Mouse (Mus musculus): ENCODE measurements around the gene Nme4. TPM values are rescaled to one million over a fixed set of nuclear protein-coding genes. Genes with fewer than 3 reads are reported as not detected.

Nme4 gene
- total and polyA plus RNA-seq, 3 experiments = 0.46 to 0.56 (median 0.47) TPM

- Histone ChIP-seq H3K4me3 (replicated peaks in 1 of 3; ENCODE audit: low read depth in 2 of 3, low read length in 2 of 3, poor library complexity in 1 of 3) (no peak overlapping the region), H3K4me2 (ENCODE audit: insufficient read depth, low read depth, poor library complexity, severe bottlenecking) (no peak overlapping the region), H3K79me2 (replicated peaks; ENCODE audit: control insufficient read depth, extremely low read depth, insufficient read depth, poor library complexity, severe bottlenecking) (no peaks in the 10 kb centered on the region), H3K9me3 (replicated peaks; ENCODE audit: low read length) (no peaks in the 10 kb centered on the region), H3K36me3 (replicated peaks in 1 of 2; ENCODE audit: control insufficient read depth in 1 of 2, insufficient read depth in 1 of 2, low read length in 1 of 2) (no peaks in the 10 kb centered on the region), H3K27ac (ENCODE audit: insufficient read depth, low read depth) (no peak overlapping the region), H3K9ac (ENCODE audit: insufficient read depth, low read depth) (no peak overlapping the region), H3K27me3 (replicated peaks) (peaks cover 24% of the 10 kb centered on the region), H3K4me1 (ENCODE audit: control insufficient read depth in 1 of 2, insufficient read depth in 2 of 2) (peaks cover 0 to 3% of the 10 kb centered on the region in 2 experiments; a peak in 1 of 4 replicates)
- TF ChIP-seq ZKSCAN1 (IDR thresholded peaks at IDR 0.05; ENCODE audit: borderline replicate concordance, low read depth, low read length) (no peak), NELFE (IDR thresholded peaks at IDR 0.05; ENCODE audit: low read depth, low read length) (no peak), CTCF (conservative IDR thresholded peaks at IDR 0.05 in 1 of 2, IDR thresholded peaks at IDR 0.05 in 1 of 2; ENCODE audit: low read depth in 2 of 2, low read length in 2 of 2) (no peak), CHD2 (IDR thresholded peaks at IDR 0.05; ENCODE audit: low read length) (no peak), ELF1 (IDR thresholded peaks at IDR 0.05; ENCODE audit: low read depth, low read length) (no peak), MAZ (IDR thresholded peaks at IDR 0.05; ENCODE audit: low read depth, low read length) (no peak), ZNF384 (IDR thresholded peaks at IDR 0.05; ENCODE audit: low read depth, low read length) (no peak), JUND (conservative IDR thresholded peaks at IDR 0.05; ENCODE audit: low read depth, low read length) (no peak), TCF12 (IDR thresholded peaks at IDR 0.05; ENCODE audit: low read depth, low read length) (no peak), SIN3A (IDR thresholded peaks at IDR 0.05; ENCODE audit: low read length) (no peak)
- DNase-seq (ENCODE audit: extremely low read depth) = no peak
- in situ Hi-C loops (cut with MboI; ENCODE audit: low pct_ligation_motif_present, low pct_unique_long_range_greater_than_20kb, low sequenced_read_pairs) (no loop called here), dilution Hi-C loops (cut with MboI; ENCODE audit: extremely low pct_ligation_motif_present, extremely low pct_unique_long_range_greater_than_20kb, low sequenced_read_pairs) (no loop called here)
These were observed 10.2 kb upstream of the Nme4 start for GRCm38 (mm10) chr17:26105619-26106018.

DNA sequence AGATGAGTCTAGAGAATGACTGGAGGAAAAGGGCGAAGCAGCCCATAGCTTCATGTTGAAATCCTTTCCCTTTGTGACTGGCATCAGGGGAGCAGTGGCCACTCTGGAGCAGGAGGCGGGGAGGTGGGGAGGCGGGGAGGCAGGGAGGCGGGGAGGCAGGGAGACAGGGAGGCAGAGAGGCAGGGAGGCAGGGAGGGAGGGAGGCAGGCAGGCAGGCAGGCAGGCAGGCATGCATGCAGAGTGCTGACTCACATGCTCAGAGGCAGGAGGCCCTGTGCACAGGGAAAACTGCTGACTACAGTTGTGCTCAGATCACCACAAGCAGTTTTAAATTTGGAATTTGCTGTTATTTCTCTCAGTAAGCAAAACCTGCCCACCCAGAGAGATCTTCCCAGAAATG, 6.1 kb upstream of the Nme4 start:
- DNase-seq (ENCODE audit: extremely low read depth) = no peak
- Histone ChIP-seq H3K27me3 (replicated peaks) (peaks cover 10% of the 10 kb centered on the region), H3K79me2 (replicated peaks; ENCODE audit: control insufficient read depth, extremely low read depth, insufficient read depth, poor library complexity, severe bottlenecking) (no peaks in the 10 kb centered on the region), H3K4me2 (ENCODE audit: insufficient read depth, low read depth, poor library complexity, severe bottlenecking) (no peak overlapping the region), H3K27ac (ENCODE audit: insufficient read depth, low read depth) (no peak overlapping the region), H3K36me3 (replicated peaks in 1 of 2; ENCODE audit: control insufficient read depth in 1 of 2, insufficient read depth in 1 of 2, low read length in 1 of 2) (no peaks in the 10 kb centered on the region), H3K4me3 (replicated peaks in 1 of 3; ENCODE audit: low read depth in 2 of 3, low read length in 2 of 3, poor library complexity in 1 of 3) (no peak overlapping the region), H3K9me3 (replicated peaks; ENCODE audit: low read length) (no peaks in the 10 kb centered on the region), H3K9ac (ENCODE audit: insufficient read depth, low read depth) (no peak overlapping the region), H3K4me1 (ENCODE audit: control insufficient read depth in 1 of 2, insufficient read depth in 2 of 2) (peaks cover 0 to 3% of the 10 kb centered on the region in 2 experiments; a peak in 1 of 4 replicates)
- dilution Hi-C loops (cut with MboI; ENCODE audit: extremely low pct_ligation_motif_present, extremely low pct_unique_long_range_greater_than_20kb, low sequenced_read_pairs) (no loop called here), in situ Hi-C loops (cut with MboI; ENCODE audit: low pct_ligation_motif_present, low pct_unique_long_range_greater_than_20kb, low sequenced_read_pairs) (no loop called here)
- TF ChIP-seq TBP (conservative IDR thresholded peaks at IDR 0.05; ENCODE audit: low read depth, low read length) = no peak
- TF ChIP-seq SIN3A (IDR thresholded peaks at IDR 0.05; ENCODE audit: low read length) = no peak
- no peak for TF ChIP-seq ETS1 (conservative IDR thresholded peaks at IDR 0.05; ENCODE audit: low read depth, low read length)
- no peak for TF ChIP-seq ELF1 (IDR thresholded peaks at IDR 0.05; ENCODE audit: low read depth, low read length)

DNA sequence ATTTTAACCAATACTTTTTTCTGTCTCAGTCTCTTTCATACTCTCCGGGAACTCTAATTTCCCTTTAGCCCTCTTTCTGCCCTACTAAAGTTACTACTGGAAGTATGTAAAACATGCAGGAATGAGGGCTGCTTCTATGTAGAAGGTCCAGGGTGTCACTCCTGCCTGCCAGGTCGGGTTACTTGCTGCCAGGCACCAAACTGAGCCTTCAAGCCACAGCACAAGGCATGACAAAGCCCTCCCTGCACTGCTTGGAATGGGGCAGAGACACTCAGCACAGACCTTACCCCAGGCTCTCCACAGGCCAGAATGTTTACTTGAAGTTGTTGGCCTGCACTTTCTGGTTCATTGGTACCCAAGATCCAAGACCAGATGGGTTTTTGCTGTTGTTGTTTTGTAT, 4.8 kb upstream of the Nme4 start:
- no peak for TF ChIP-seq MXI1 (IDR thresholded peaks at IDR 0.05; ENCODE audit: low read depth, low read length)
- no peaks in the 10 kb centered on the region for H3K36me3 ChIP-seq (replicated peaks in 1 of 2; ENCODE audit: control insufficient read depth in 1 of 2, insufficient read depth in 1 of 2, low read length in 1 of 2)
- DNase-seq (ENCODE audit: extremely low read depth) = no peak
- H3K27ac ChIP-seq (ENCODE audit: insufficient read depth, low read depth) = no peak overlapping the region
- dilution Hi-C loops (cut with MboI; ENCODE audit: extremely low pct_ligation_motif_present, extremely low pct_unique_long_range_greater_than_20kb, low sequenced_read_pairs) (no loop called here), in situ Hi-C loops (cut with MboI; ENCODE audit: low pct_ligation_motif_present, low pct_unique_long_range_greater_than_20kb, low sequenced_read_pairs) (no loop called here)
- no peaks in the 10 kb centered on the region for H3K79me2 ChIP-seq (replicated peaks; ENCODE audit: control insufficient read depth, extremely low read depth, insufficient read depth, poor library complexity, severe bottlenecking)
- H3K27me3 ChIP-seq (replicated peaks) = peaks cover 5% of the 10 kb centered on the region
- H3K4me3 ChIP-seq (replicated peaks in 1 of 3; ENCODE audit: low read depth in 2 of 3, low read length in 2 of 3, poor library complexity in 1 of 3) = no peak overlapping the region
- no peaks in the 10 kb centered on the region for H3K9me3 ChIP-seq (replicated peaks; ENCODE audit: low read length)
- H3K4me2 ChIP-seq (ENCODE audit: insufficient read depth, low read depth, poor library complexity, severe bottlenecking) = no peak overlapping the region
- no peak overlapping the region for H3K9ac ChIP-seq (ENCODE audit: insufficient read depth, low read depth)
- peaks cover 0 to 3% of the 10 kb centered on the region in 2 experiments; a peak in 1 of 4 replicates for H3K4me1 ChIP-seq (ENCODE audit: control insufficient read depth in 1 of 2, insufficient read depth in 2 of 2)

All from CH12.LX (cell line).